Mouse (Mus musculus) skeletal muscle tissue, adult 2 months (tissue): ENCODE measurements at regions not wholly inside any gene's neighbourhood (a gene's known extent, or its start where the extent isn't known, plus 50 kb on each side); places are given as distances from the start of the nearest gene placed in this dataset.
A peak's percentile ranks its signal among the peaks of the same experiment; 100 is the strongest.

Source experiments
- DNase-seq: peaks from one replicate; pipeline ENCODE4 v3.0.0-alpha.2; 2012; ENCODE audit warnings: low read depth, low spot score

- DNase-seq: no peak
Observed at GRCm38 (mm10) chr9:23062656-23063444, 160.0 kb upstream of the Bmper start.

- no peak for DNase-seq
Observed at GRCm38 (mm10) chr9:23064001-23064400, 158.9 kb upstream of the Bmper start.

- no peak for DNase-seq
Observed at GRCm38 (mm10) chr9:23064811-23065210, 158.1 kb upstream of the Bmper start.

- DNase-seq: no peak
Observed at GRCm38 (mm10) chr9:23068101-23068791, 154.6 kb upstream of the Bmper start.

GRCm38 (mm10) chr9:23069161-23069560 lies 153.7 kb upstream of the Bmper start:
- no peak for DNase-seq

GRCm38 (mm10) chr9:23071006-23071405 lies 151.9 kb upstream of the Bmper start:
- peak; percentile 69 for DNase-seq

GRCm38 (mm10) chr9:23072741-23073140 lies 150.1 kb upstream of the Bmper start:
- no peak for DNase-seq

GRCm38 (mm10) chr9:23083562-23083961 lies 139.3 kb upstream of the Bmper start:
- peak; percentile 59 for DNase-seq

- no peak for DNase-seq
Observed at GRCm38 (mm10) chr9:23089339-23089738, 133.5 kb upstream of the Bmper start.

GRCm38 (mm10) chr9:23097134-23097789 lies 125.6 kb upstream of the Bmper start:
- DNase-seq: no peak

- DNase-seq: no peak
Observed at GRCm38 (mm10) chr9:23101584-23101983, 121.3 kb upstream of the Bmper start.

- DNase-seq: no peak
Observed at GRCm38 (mm10) chr9:23101990-23102796, 120.7 kb upstream of the Bmper start.

GRCm38 (mm10) chr9:23111500-23111899 lies 111.4 kb upstream of the Bmper start:
- DNase-seq: no peak

- no peak for DNase-seq
Observed at GRCm38 (mm10) chr9:23115026-23115425, 107.8 kb upstream of the Bmper start.

- DNase-seq: no peak
Observed at GRCm38 (mm10) chr9:23115540-23115939, 107.3 kb upstream of the Bmper start.

- DNase-seq: no peak
Observed at GRCm38 (mm10) chr9:23116311-23116710, 106.6 kb upstream of the Bmper start.

- no peak for DNase-seq
Observed at GRCm38 (mm10) chr9:23119811-23120210, 103.1 kb upstream of the Bmper start.

- DNase-seq: peak; percentile 8
Observed at GRCm38 (mm10) chr9:23120814-23121213, 102.1 kb upstream of the Bmper start.

- DNase-seq: no peak
Observed at GRCm38 (mm10) chr9:23122524-23122923, 100.4 kb upstream of the Bmper start.

GRCm38 (mm10) chr9:23123452-23123851 lies 99.4 kb upstream of the Bmper start:
- DNase-seq: no peak
